Mouse (Mus musculus) myocyte (in vitro differentiated cells): ENCODE measurements at regions not wholly inside any gene's neighbourhood (a gene's known extent, or its start where the extent isn't known, plus 50 kb on each side); places are given as distances from the start of the nearest gene placed in this dataset.

Experiments
- POLR2A ChIP-seq: IDR thresholded peaks from one replicate; pipeline ENCODE4 v1.6.1; 2011; ENCODE audit warnings: low read depth, mild to moderate bottlenecking, control low read depth, moderate library complexity; ENCODE audit not compliant: insufficient read length
- USF1 ChIP-seq: IDR thresholded peaks from one replicate; pipeline ENCODE4 v1.6.1; 2011; ENCODE audit warnings: low read depth, mild to moderate bottlenecking, control low read depth, moderate library complexity

DNA sequence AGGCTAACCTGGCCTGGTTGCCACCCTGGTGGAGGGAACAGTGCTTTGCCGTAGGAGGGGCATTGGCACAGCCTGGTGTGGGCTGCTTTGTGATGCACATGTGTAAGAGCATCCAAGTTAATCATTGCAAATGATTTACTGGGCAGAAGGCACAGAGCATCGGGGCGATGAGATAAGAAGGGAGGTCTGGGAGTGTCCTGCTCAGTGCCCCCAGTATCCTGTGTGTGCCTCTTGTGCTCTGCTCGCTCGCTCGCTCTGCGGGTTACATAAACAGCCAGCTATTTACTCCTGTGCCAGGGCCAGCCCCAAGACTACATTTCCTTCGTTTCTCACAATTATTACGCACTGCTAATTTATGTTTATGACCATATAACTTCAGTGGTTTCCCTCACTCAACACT is 117.9 kb upstream of the Aldh1a3 start:
- TF ChIP-seq USF1 (no peak), POLR2A (no peak)
